Mouse (Mus musculus): ENCODE data around the gene Tln1.
"Not testable (repeated sequence)": the region's sequence is repeated elsewhere in the genome, so short reads cannot be mapped to it uniquely, and the experiment has no call there.

The Tln1 gene

GRCm38 (mm10) chr4:43503506-43503905, 59.0 kb downstream of the Tln1 start:
- DNase-seq, result peak; percentile 42 to 53

DNA sequence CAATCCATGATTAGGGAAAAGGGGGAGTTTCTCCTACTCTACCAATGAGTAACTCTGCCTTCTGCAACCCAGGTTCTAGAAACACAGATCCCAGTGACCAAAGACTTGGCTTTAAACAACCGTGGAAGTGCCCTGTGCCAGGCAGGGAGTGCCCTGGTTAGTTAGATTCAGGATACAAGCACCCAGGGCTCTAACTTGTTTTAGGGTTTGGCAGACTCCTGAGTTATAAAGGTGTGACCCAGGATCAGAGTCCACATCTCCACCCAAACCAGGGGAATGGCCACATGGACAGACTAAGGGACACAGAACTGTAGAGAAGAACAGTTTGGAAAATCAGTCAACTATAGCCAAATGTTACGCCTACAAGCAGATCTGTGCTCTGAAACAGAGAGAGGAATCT, 59.5 kb downstream of the Tln1 start:
- peak; percentile 67 to 78 for DNase-seq

- DNase-seq, result peak; percentile 88 to 96
Measured at GRCm38 (mm10) chr4:43499407-43500333, 62.8 kb downstream of the Tln1 start, which contains the start of gene Arhgef39. TSS of gene Arhgef39 (minus strand) at chr4:43499695.

DNA sequence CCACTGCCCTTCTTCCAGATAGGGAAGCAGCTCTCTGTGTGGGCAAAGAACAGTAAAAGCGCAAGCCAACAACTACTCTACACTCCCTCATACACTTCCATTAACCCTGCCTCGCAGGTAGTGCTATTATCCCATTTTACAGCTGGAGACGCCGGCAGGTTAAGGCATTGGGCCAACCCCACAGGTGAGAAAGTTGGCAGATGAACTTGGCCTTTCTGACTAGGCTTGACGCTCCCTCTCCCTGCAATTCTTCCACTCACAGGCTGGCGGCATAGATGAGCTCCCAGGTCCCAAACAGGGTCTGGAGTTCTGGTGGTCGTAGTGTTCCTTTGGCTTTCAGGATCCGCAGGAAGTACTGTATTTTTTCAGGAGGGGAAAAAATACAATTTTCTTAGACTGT, 63.5 kb downstream of the Tln1 start:
- DNase-seq, result peak in 1 of 2 experiments; percentile 70

DNA sequence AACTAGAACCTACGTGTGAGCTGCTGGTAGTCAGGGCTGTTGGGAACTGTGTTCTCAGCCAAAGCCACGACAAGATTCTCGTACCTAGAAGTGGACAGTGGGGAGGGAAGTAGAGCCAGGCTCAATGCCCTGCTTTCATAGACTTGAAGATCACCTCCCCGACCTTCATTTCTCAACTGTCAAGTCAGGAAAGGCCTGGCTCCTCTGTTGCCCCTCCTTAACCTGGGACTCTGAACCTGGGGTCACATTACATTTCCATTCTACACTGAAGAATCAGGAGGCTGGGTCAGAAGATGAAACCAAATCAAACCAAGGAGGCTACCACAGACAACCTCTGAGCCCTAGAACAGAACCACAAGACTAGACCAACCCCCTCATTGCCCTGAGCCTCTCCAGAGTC, 64.5 kb downstream of the Tln1 start:
- DNase-seq, result peak; percentile 42 to 58

DNA sequence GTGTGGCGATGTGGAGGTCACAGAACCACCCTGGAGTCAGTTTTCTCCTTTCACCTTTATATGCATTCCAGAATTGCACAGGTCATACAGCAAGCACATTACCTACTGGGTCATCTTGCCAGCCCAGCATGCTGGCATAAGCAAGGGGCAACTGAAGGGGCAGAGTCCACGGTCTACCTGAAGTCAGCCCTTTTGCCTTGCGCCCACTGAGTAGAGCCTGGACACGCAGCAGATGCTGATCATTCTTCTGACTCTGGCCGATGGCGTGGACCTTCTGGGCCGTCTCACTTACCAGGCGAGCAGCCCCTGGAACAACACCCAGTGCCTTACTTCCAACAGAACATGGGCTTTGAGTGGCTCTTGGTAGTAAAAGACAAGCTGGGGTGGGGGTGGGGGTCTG, 65.1 kb downstream of the Tln1 start:
- peak; percentile 70 to 71 for DNase-seq

DNA sequence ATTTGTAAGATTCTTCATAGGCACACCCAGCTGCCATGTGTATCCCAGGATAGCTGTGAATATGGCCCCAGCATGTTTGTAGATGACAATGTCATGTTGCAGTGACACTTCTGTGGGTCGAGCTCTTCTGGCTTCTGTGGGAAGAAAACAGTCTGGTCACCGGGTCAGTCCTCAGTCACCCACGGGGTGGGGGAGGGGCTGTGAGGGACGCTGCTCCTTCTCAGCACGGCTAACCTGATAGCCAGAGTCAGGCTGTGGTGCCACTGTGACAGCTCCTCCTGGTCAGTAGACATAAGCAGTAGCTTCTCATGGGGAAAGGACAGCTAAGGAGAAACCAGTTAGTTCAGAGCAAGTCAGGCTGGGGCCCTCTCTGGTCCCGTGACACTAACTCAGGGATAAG, 65.9 kb downstream of the Tln1 start:
- peak in 1 of 2 experiments; percentile 62 for DNase-seq

GRCm38 (mm10) chr4:43493846-43494240, 68.6 kb downstream of the Tln1 start:
- DNase-seq, result no peak

DNA sequence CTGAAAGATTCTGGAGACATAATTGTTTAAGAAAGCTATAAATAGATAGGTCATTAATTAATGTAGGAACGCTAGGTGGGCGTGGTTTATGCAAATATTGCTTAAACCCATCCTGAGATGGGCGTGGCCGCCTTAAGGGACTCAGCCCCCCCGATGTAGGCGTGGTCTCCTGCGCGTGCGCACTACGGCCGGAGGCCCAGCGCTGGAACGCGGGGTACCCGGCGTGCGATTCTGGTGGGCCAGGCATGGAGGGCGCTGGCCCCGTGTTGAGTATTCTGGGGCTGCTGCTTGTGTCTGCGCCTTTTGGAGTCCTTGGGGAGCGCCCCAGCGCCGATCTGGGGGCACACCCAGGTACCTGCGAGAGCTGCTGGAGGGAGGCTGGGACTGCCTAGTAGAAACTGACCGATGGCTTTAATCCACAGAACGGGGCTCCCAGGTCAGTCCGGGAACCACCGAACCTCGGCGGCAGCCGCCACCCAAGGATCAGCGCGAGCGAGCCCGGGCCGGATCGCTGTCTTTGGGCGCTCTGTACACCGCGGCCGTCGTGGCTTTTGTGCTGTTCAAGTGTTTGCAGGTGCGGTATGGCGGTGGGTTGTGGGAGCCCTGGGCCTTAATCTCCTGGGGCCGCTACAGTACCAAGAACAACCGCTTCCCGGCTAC, 69.2 kb downstream of the Tln1 start:
- DNase-seq, result peak; percentile 96 to 98

- peak; percentile 94 to 96 for DNase-seq
Measured at GRCm38 (mm10) chr4:43492821-43493185, 69.7 kb downstream of the Tln1 start, which contains the start of gene Ccdc107. TSS of gene Ccdc107 (plus strand) at chr4:43492900.

DNA sequence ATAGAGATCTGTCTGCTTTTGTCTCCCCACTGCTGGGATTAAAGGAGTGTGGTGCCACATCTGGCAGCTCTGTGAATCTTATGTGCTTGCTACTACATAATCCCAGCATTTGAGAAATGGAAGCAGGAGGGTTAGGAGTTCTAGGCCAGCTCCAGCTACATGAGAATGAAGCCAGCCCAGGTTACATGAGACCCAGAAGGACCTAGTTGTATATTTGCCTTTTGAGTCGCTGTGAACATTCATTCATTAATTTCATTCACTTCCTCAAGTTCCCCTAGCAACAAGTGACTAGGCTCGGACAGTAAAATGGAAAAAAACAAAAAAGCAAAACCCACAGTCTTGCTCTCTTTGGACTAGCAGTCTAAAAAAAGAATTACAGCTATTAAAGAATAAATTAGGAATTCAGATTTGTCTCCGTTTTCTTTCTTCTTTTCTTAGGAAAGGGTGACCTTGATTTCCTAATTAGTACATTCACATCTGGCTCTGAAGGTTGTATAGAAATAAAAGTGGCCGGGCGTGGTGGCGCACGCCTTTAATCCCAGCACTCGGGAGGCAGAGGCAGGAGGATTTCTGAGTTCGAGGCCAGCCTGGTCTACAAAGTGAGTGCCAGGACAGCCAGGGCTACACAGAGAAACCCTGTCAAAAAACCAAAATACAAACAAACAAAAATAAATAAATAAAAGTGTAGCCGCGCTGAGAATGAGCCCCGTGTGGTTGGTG, 70.2 kb downstream of the Tln1 start:
- DNase-seq, result no peak

- DNase-seq, result no peak
Measured at GRCm38 (mm10) chr4:43490801-43491200, 71.7 kb downstream of the Tln1 start.

DNA sequence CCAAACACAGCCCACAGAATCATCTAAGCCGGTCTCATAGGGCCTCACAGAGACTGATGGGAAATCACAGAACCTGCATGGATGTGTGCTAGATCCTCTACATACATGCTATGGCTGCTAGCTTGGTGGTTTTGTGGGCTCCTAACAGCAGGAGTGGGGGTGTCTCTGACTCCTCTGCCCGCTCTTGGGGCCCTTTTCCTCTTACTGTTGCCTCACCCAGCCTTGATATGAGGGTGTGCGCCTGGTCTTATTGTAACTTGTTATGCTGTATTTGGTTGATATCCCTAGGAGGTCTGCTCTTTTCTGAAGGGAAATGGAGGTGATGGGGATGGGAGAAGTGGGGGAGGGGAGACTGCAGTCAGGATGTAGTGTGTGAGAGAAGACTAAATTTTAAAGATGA, 72.9 kb downstream of the Tln1 start:
- DNase-seq, result no peak

- not testable (repeated sequence) for DNase-seq
Measured at GRCm38 (mm10) chr4:43485666-43486065, 76.8 kb downstream of the Tln1 start.

DNA sequence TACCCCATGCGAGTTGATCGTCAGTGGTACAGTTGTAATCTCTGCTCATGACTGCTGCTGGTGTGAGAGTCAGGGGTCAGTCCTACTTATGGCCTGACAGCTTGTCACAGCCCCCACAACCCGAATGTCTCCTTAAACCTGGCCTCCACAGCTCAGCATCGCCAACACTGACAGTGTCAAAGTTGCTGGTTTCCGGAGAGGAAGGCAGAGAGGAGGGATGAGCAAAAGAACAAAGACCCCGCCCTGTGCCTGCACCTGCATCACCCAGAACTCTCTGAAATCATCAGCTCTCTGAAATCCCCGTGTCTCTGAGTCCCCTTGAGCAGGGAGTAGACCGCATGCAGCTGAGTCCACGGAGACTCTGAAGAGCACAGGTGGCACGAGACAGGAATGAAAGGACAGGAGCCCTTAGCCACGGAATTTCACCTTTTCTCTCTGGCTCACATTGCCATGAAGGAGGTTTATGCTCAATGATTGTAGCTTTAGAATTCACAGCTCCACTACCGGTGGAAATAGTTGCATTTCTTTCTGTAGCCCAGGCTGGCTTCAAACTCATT, 78.9 kb downstream of the Tln1 start, which contains the start of gene Sit1:
TSS of gene Sit1 (minus strand) at position 200 of the 557 bp plus-strand sequence.
- DNase-seq, result no peak

- no peak for DNase-seq
Measured at GRCm38 (mm10) chr4:43482591-43482990, 79.9 kb downstream of the Tln1 start.

GRCm38 (mm10) chr4:43481894-43482456, 80.5 kb downstream of the Tln1 start:
- no peak for DNase-seq

Data from kidney, postnatal 36 days (tissue).